Mouse (Mus musculus) T-cell, adult 66 days (primary cell): ENCODE data around the gene Zfp583. TPM values are rescaled to one million over a fixed set of nuclear protein-coding genes. Genes with fewer than 3 reads are reported as not detected.

ENCODE experiments used
- total RNA-seq, 2 experiments: library from RNA; stranded (reverse); gene quantifications; 3 replicates in 1 of 2; 4 replicates in 1 of 2; pipeline ENCODE4 v1.2.4; 2023

Zfp583 gene
- 1 to 10 TPM; 2.0 to 2.7 TPM for total RNA-seq

GRCm38 (mm10) chr7:6331233-6331956 lies at the start of gene Zfp583:
Gene Zfp583 (minus strand): TSS chr7:6331285.

GRCm38 (mm10) chr7:6363047-6363488 lies 32.0 kb upstream of the Zfp583 start, which contains the start of gene Zfp78:
Gene Zfp78 (plus strand): TSS chr7:6363280.

GRCm38 (mm10) chr7:6343501-6344071 lies 12.5 kb upstream of the Zfp583 start, which contains the start of gene Gm3854:
Gene Gm3854 (plus strand): TSS chr7:6343759.

GRCm38 (mm10) chr7:6285842-6286705 lies 45.0 kb downstream of the Zfp583 start, which contains the start of gene Zfp667:
Gene Zfp667 (plus strand): TSS chr7:6286579.

Other genes with a start within 250 kb of the Zfp583 start
- gene Zfp787, start 175.3 kb downstream of the Zfp583 start, total RNA-seq: 10 to 100 TPM; 26.3 to 35.3 TPM
- gene Zfp444, start 159.1 kb downstream of the Zfp583 start, total RNA-seq: 10 to 100 TPM; 29.4 to 32.8 TPM
- not detected for gene Galp, start 134.2 kb downstream of the Zfp583 start, total RNA-seq
- gene Zscan5b, start 109.0 kb downstream of the Zfp583 start, total RNA-seq: not detected
- not detected for gene Epp13, start 78.6 kb downstream of the Zfp583 start, total RNA-seq
- 1 to 10 TPM; 6.7 TPM for gene Zfp667, start 44.7 kb downstream of the Zfp583 start, total RNA-seq
- gene Gm3854, start 12.5 kb upstream of the Zfp583 start, total RNA-seq: under 1 TPM; 0.50 to 0.55 TPM
- gene Zfp78, start 32.0 kb upstream of the Zfp583 start, total RNA-seq: 1 to 10 TPM; 2.2 to 3.1 TPM
- gene Zfp28, start 52.0 kb upstream of the Zfp583 start, total RNA-seq: 1 to 10 TPM; 5.5 to 7.0 TPM
- not detected for gene Smim17, start 67.4 kb upstream of the Zfp583 start, total RNA-seq
- under 1 TPM; 0.15 to 0.18 TPM for gene Gm20715, start 79.0 kb upstream of the Zfp583 start, total RNA-seq
- gene Olfr1344, start 107.4 kb upstream of the Zfp583 start, total RNA-seq: not detected
- not detected for gene Olfr1336, start 124.9 kb upstream of the Zfp583 start, total RNA-seq
- gene Olfr1346, start 135.8 kb upstream of the Zfp583 start, total RNA-seq: not detected
- gene Olfr5, start 155.7 kb upstream of the Zfp583 start, total RNA-seq: not detected
- not detected for gene Olfr1347, start 168.5 kb upstream of the Zfp583 start, total RNA-seq
- not detected for gene Olfr1348, start 177.5 kb upstream of the Zfp583 start, total RNA-seq
- gene Olfr1349, start 191.7 kb upstream of the Zfp583 start, total RNA-seq: not detected
- not detected for gene Olfr1350, start 233.6 kb upstream of the Zfp583 start, total RNA-seq